Mouse (Mus musculus): ENCODE data around the gene Fam189b. TPM values are rescaled to one million over a fixed set of nuclear protein-coding genes. Genes with fewer than 3 reads are reported as not detected.

Gene Fam189b
- polyA plus RNA-seq, 1 experiment from 2014 or later, result 22.3 TPM

- Histone ChIP-seq H3K36me3 (peaks cover 85% of the 10 kb centered on the region), H3K9me3 (no peaks in the 10 kb centered on the region), H3K4me2 (replicated peaks) (no peak overlapping the region), H3K4me3 (no peak overlapping the region), H3K27ac (replicated peaks) (no peak overlapping the region), H3K4me1 (no peaks in the 10 kb centered on the region), H3K9ac (replicated peaks) (no peak overlapping the region), H3K27me3 (no peaks in the 10 kb centered on the region)
- WGBS, result 89% methylated on average over 10 of the region's 10 CpGs
- no peak for ATAC-seq (replicated peaks)
These were observed 53.6 kb downstream of the Fam189b start for GRCm38 (mm10) chr3:89236516-89236915.

- ATAC-seq (replicated peaks), result no peak
- 93% methylated on average over 21 of the region's 21 CpGs for WGBS
These were observed 54.7 kb downstream of the Fam189b start for GRCm38 (mm10) chr3:89237682-89238081.

GRCm38 (mm10) chr3:89238494-89238893 lies 55.6 kb downstream of the Fam189b start:
- Histone ChIP-seq H3K27ac (replicated peaks) (no peak overlapping the region), H3K4me2 (replicated peaks) (no peak overlapping the region), H3K27me3 (no peaks in the 10 kb centered on the region), H3K9ac (replicated peaks) (no peak overlapping the region), H3K4me3 (no peak overlapping the region), H3K36me3 (peaks cover 86% of the 10 kb centered on the region), H3K4me1 (peaks cover 18% of the 10 kb centered on the region), H3K9me3 (no peaks in the 10 kb centered on the region)
- 78% methylated on average over 9 of the region's 12 CpGs for WGBS
- ATAC-seq (replicated peaks), result no peak

More at GRCm38 (mm10) chr3:89237682-89238081, 54.7 kb downstream of the Fam189b start:
- Histone ChIP-seq H3K36me3 (peaks cover 94% of the 10 kb centered on the region), H3K9ac (replicated peaks) (no peak overlapping the region), H3K27ac (replicated peaks) (no peak overlapping the region), H3K4me1 (peaks cover 10% of the 10 kb centered on the region), H3K4me2 (replicated peaks) (no peak overlapping the region), H3K27me3 (no peaks in the 10 kb centered on the region), H3K4me3 (no peak overlapping the region), H3K9me3 (no peaks in the 10 kb centered on the region)

MicroRNA genes within 50 kb of the gene (microRNA counts, 519-probe panel; counts per million panel counts)
- microRNA mmu-miR-92b, result 2,689 counts per million, percentile 62 among the panel's probes with 10 or more counts

Small RNA genes lying within 50 kb of the gene (microRNA-seq; reads per million reads assigned to microRNA genes)
- 6,393 reads per million, percentile 93 among the genes with 10 or more reads in this experiment for gene Mir92b

Other genes starting within 250 kb of the Fam189b start
- 23.5 and 23.7 TPM in 2 replicates for gene Ash1l, start 232.5 kb upstream of the Fam189b start, polyA plus RNA-seq (2015; fragmentation: Nextera tagmentation; extraction: Ambion mirVana)
- 163 and 167 TPM in 2 replicates for gene Dap3, start 232.0 kb upstream of the Fam189b start, polyA plus RNA-seq (2015; fragmentation: Nextera tagmentation; extraction: Ambion mirVana)
- gene Rusc1, start 89.8 kb upstream of the Fam189b start, polyA plus RNA-seq (2015; fragmentation: Nextera tagmentation; extraction: Ambion mirVana), result 74.8 and 76.2 TPM in 2 replicates
- gene Gm43738, start 82.0 kb upstream of the Fam189b start, polyA plus RNA-seq (2015; fragmentation: Nextera tagmentation; extraction: Ambion mirVana), result not detected in 2 replicates
- gene Fdps, start 81.2 kb upstream of the Fam189b start, polyA plus RNA-seq (2015; fragmentation: Nextera tagmentation; extraction: Ambion mirVana), result 364 and 375 TPM in 2 replicates
- 0.06 and 0.10 TPM in 2 replicates for gene Pklr, start 47.0 kb upstream of the Fam189b start, polyA plus RNA-seq (2015; fragmentation: Nextera tagmentation; extraction: Ambion mirVana)
- 30.1 and 34.3 TPM in 2 replicates for gene Hcn3, start 22.9 kb upstream of the Fam189b start, polyA plus RNA-seq (2015; fragmentation: Nextera tagmentation; extraction: Ambion mirVana)
- 26.5 and 26.9 TPM in 2 replicates for gene Clk2, start 18.3 kb upstream of the Fam189b start, polyA plus RNA-seq (2015; fragmentation: Nextera tagmentation; extraction: Ambion mirVana)
- gene Scamp3, start 5.7 kb upstream of the Fam189b start, polyA plus RNA-seq (2015; fragmentation: Nextera tagmentation; extraction: Ambion mirVana), result 116 and 120 TPM in 2 replicates
- 39.2 and 42.7 TPM in 2 replicates for gene Gba, start 19.8 kb downstream of the Fam189b start, polyA plus RNA-seq (2015; fragmentation: Nextera tagmentation; extraction: Ambion mirVana)
- gene Thbs3, start 32.0 kb downstream of the Fam189b start, polyA plus RNA-seq (2015; fragmentation: Nextera tagmentation; extraction: Ambion mirVana), result 67.0 and 68.3 TPM in 2 replicates
- 172 and 175 TPM in 2 replicates for gene Mtx1, start 43.9 kb downstream of the Fam189b start, polyA plus RNA-seq (2015; fragmentation: Nextera tagmentation; extraction: Ambion mirVana)
- 1.1 and 1.8 TPM in 2 replicates for gene Muc1, start 45.9 kb downstream of the Fam189b start, polyA plus RNA-seq (2015; fragmentation: Nextera tagmentation; extraction: Ambion mirVana)
- 192 and 205 TPM in 2 replicates for gene Krtcap2, start 62.8 kb downstream of the Fam189b start, polyA plus RNA-seq (2015; fragmentation: Nextera tagmentation; extraction: Ambion mirVana)
- gene Trim46, start 63.2 kb downstream of the Fam189b start, polyA plus RNA-seq (2015; fragmentation: Nextera tagmentation; extraction: Ambion mirVana), result 57.7 and 58.7 TPM in 2 replicates
- 76.5 and 89.6 TPM in 2 replicates for gene Dpm3, start 76.2 kb downstream of the Fam189b start, polyA plus RNA-seq (2015; fragmentation: Nextera tagmentation; extraction: Ambion mirVana)
- gene Slc50a1, start 87.4 kb downstream of the Fam189b start, polyA plus RNA-seq (2015; fragmentation: Nextera tagmentation; extraction: Ambion mirVana), result 35.4 and 40.6 TPM in 2 replicates
- 9.2 and 9.9 TPM in 2 replicates for gene Efna1, start 98.0 kb downstream of the Fam189b start, polyA plus RNA-seq (2015; fragmentation: Nextera tagmentation; extraction: Ambion mirVana)
- gene Efna3, start 139.8 kb downstream of the Fam189b start, polyA plus RNA-seq (2015; fragmentation: Nextera tagmentation; extraction: Ambion mirVana), result 41.0 and 42.5 TPM in 2 replicates
- gene Efna4, start 154.9 kb downstream of the Fam189b start, polyA plus RNA-seq (2015; fragmentation: Nextera tagmentation; extraction: Ambion mirVana), result 14.4 and 15.7 TPM in 2 replicates
- 32.9 and 34.0 TPM in 2 replicates for gene Adam15, start 166.9 kb downstream of the Fam189b start, polyA plus RNA-seq (2015; fragmentation: Nextera tagmentation; extraction: Ambion mirVana)
- gene Dcst2, start 178.8 kb downstream of the Fam189b start, polyA plus RNA-seq (2015; fragmentation: Nextera tagmentation; extraction: Ambion mirVana), result 0.11 and 0.13 TPM in 2 replicates
- gene Dcst1, start 182.1 kb downstream of the Fam189b start, polyA plus RNA-seq (2015; fragmentation: Nextera tagmentation; extraction: Ambion mirVana), result 0.51 and 0.89 TPM in 2 replicates
- gene Zbtb7b, start 211.6 kb downstream of the Fam189b start, polyA plus RNA-seq (2015; fragmentation: Nextera tagmentation; extraction: Ambion mirVana), result 0.37 and 0.52 TPM in 2 replicates
- gene Lenep, start 219.7 kb downstream of the Fam189b start, polyA plus RNA-seq (2015; fragmentation: Nextera tagmentation; extraction: Ambion mirVana), result 0.64 and 0.82 TPM in 2 replicates
- gene Flad1, start 228.7 kb downstream of the Fam189b start, polyA plus RNA-seq (2015; fragmentation: Nextera tagmentation; extraction: Ambion mirVana), result 42.0 and 42.3 TPM in 2 replicates
- 165 and 196 TPM in 2 replicates for gene Cks1b, start 235.2 kb downstream of the Fam189b start, polyA plus RNA-seq (2015; fragmentation: Nextera tagmentation; extraction: Ambion mirVana)
- 14.3 and 15.8 TPM in 2 replicates for gene Shc1, start 235.3 kb downstream of the Fam189b start, polyA plus RNA-seq (2015; fragmentation: Nextera tagmentation; extraction: Ambion mirVana)
- gene Pygo2, start 247.1 kb downstream of the Fam189b start, polyA plus RNA-seq (2015; fragmentation: Nextera tagmentation; extraction: Ambion mirVana), result 39.4 and 41.5 TPM in 2 replicates